Mouse (Mus musculus) cerebellum, adult 2 months (tissue): ENCODE measurements around the gene Cbx4. TPM values are rescaled to one million over a fixed set of nuclear protein-coding genes. Genes with fewer than 3 reads are reported as not detected.
"Not testable (repeated sequence)": the region's sequence is repeated elsewhere in the genome, so short reads cannot be mapped to it uniquely, and the experiment has no call there.

ENCODE experiments used
- DNase-seq, 2 experiments: peaks; one replicate each; pipeline ENCODE4 v3.0.0; 2021
- H3K27ac ChIP-seq: fragments of 200-500 bp; 2 replicates; pipeline ENCODE4 v1.5.1; 2012; ENCODE audit warnings: low read length, control low read depth, inconsistent platforms; ENCODE audit not compliant: insufficient read depth
- H3K27me3 ChIP-seq: fragments of 200-500 bp; 2 replicates; pipeline ENCODE4 v1.6.1; 2012; ENCODE audit warnings: inconsistent platforms, mild to moderate bottlenecking, low read length, moderate library complexity; ENCODE audit not compliant: control insufficient read depth, insufficient read depth
- H3K4me1 ChIP-seq: fragments of 200-500 bp; 2 replicates; pipeline ENCODE4 v1.6.1; 2011; ENCODE audit warnings: low read length; ENCODE audit not compliant: control insufficient read depth, insufficient read depth
- H3K4me3 ChIP-seq: fragments of 200-500 bp; replicated peaks from 2 replicates; pipeline ENCODE3; 2011; ENCODE audit warnings: mild to moderate bottlenecking, low read depth, low read length, control low read depth; ENCODE audit not compliant: insufficient read depth
- CTCF ChIP-seq: fragments of 200-500 bp; IDR thresholded peaks from 2 replicates; pipeline ENCODE4 v1.5.1; 2011; ENCODE audit warnings: low read depth, mild to moderate bottlenecking, control low read depth, low read length, moderate library complexity, borderline replicate concordance; ENCODE audit not compliant: insufficient read depth
- POLR2A ChIP-seq: fragments of 200-500 bp; IDR thresholded peaks from 2 replicates; pipeline ENCODE4 v1.6.1; 2011; ENCODE audit warnings: low read length, control low read depth, borderline replicate concordance; ENCODE audit not compliant: insufficient read depth
- WGBS: fragments of 180-500 bp; shearing (Covaris S2); methylation state at CpG from one replicate; pipeline ENCODE4 v1.1.7; 2018; 5-methylcytosine and 5-hydroxymethylcytosine counted together
- polyA plus RNA-seq: library from polyadenylated mRNA; depleted of rRNA; stranded (reverse); fragments of >200 nt; gene quantifications from 2 replicates; pipeline ENCODE4 v1.2.3, GENCODE M21; 2012

The Cbx4 gene
- polyA plus RNA-seq, 1 experiment: 50.1 TPM

GRCm38 (mm10) chr11:119105748-119106147 lies 19.7 kb upstream of the Cbx4 start:
- WGBS: 70% methylated on average over 8 of the region's 8 CpGs
- no peak for DNase-seq
- H3K27me3 ChIP-seq: no peaks in the 10 kb centered on the region
- no peak overlapping the region for H3K27ac ChIP-seq
- no peaks in the 10 kb centered on the region for H3K4me1 ChIP-seq
- H3K4me3 ChIP-seq: no peak overlapping the region
- TF ChIP-seq CTCF (no peak), POLR2A (no peak)

- TF ChIP-seq POLR2A (no peak), CTCF (no peak)
- H3K27me3 ChIP-seq: no peaks in the 10 kb centered on the region
- no peaks in the 10 kb centered on the region for H3K4me1 ChIP-seq
- 49% methylated on average over 7 of the region's 7 CpGs for WGBS
- H3K27ac ChIP-seq: no peak overlapping the region
- DNase-seq: no peak
- H3K4me3 ChIP-seq: no peak overlapping the region
These were observed 19.1 kb upstream of the Cbx4 start for GRCm38 (mm10) chr11:119105071-119105609.

DNA sequence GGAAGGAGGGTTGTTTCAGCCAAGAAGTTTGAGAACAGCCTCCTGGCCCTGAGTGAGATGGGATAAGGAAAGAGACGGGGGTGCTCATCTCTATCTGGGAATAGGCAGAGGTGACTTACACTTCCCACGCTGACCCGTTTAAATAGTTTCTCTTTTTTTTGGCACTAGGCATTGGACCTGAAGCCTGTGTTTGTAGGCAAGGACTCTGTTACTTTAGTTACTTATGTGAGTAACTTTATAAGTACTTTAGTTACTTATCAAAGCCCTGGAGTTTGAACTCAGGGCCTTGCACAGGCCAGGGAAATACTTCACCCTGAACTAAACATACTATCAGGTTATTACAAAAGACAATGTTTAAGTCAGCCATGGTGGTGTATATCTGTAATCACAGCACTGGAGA lies 18.0 kb upstream of the Cbx4 start:
- Histone ChIP-seq H3K27me3 (no peaks in the 10 kb centered on the region), H3K27ac (no peak overlapping the region)
- WGBS: 87% methylated on average over 3 of the region's 3 CpGs

GRCm38 (mm10) chr11:119100355-119100754 lies 14.3 kb upstream of the Cbx4 start:
- H3K27me3 ChIP-seq, H3K4me3 ChIP-seq, DNase-seq, H3K27ac ChIP-seq, H3K4me1 ChIP-seq: not testable (repeated sequence)
- WGBS: 82% methylated on average over 4 of the region's 4 CpGs

More for the DNA sequence above, 18.0 kb upstream of the Cbx4 start:
- Histone ChIP-seq H3K4me1 (no peaks in the 10 kb centered on the region), H3K4me3 (no peak overlapping the region)
- no peak for TF ChIP-seq CTCF
- TF ChIP-seq POLR2A: no peak
- no peak for DNase-seq

DNA sequence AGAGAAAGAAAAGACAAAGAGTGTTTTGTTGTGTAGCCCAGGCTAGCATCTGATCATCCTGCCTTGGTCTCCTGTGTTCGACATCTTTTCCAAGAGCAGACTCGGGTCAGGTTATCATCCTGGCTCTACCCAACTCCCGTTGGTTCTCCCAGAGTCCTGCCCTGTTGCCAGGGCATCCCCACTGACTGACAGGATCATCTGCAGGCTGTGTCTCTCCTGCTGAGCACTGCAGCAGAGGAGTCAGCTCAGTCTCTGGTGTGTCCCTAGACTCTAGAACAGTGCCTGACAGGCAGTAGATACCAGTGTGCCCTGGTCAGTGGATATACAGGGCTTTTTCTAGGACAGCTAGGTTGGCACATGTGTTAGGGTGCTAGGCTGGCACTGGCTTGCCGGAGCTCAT lies 12.2 kb upstream of the Cbx4 start:
- Histone ChIP-seq H3K4me3 (no peak overlapping the region), H3K27ac (no peak overlapping the region), H3K4me1 (no peaks in the 10 kb centered on the region), H3K27me3 (no peaks in the 10 kb centered on the region)
- TF ChIP-seq CTCF (no peak), POLR2A (no peak)
- 58% methylated on average over 4 of the region's 4 CpGs for WGBS
- no peak for DNase-seq

GRCm38 (mm10) chr11:119095441-119095840 lies 9.4 kb upstream of the Cbx4 start:
- WGBS: 72% methylated on average over 3 of the region's 3 CpGs
- DNase-seq: no peak
- TF ChIP-seq POLR2A (no peak), CTCF (no peak)
- H3K27me3 ChIP-seq: no peaks in the 10 kb centered on the region; the same call in 1 of the 2 replicates
- H3K4me3 ChIP-seq: no peak overlapping the region
- peaks cover 4% of the 10 kb centered on the region; the same call in 1 of the 2 replicates for H3K4me1 ChIP-seq
- no peak overlapping the region for H3K27ac ChIP-seq

DNA sequence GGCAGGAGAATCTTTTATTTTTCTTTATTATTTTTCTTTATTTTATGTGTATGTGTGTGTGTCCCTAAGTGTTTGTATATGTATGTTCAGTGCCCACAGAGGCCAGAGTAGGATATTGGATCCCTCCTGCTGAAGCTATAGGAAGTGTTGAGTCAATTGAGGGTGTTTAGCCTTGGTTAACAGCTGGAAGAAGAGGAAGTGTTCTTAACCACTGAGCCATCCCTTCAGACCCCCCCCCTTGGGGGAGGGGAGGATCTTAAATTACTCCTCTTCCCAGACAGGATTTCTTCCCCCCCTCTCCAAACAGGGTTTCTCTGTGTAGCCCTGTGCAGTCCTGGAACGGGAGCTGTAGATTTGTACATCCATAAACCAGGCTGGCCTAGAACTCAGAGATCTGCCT lies 7.3 kb upstream of the Cbx4 start:
- no peak for DNase-seq
- Histone ChIP-seq H3K27me3 (peaks cover 6% of the 10 kb centered on the region; the same call in 1 of the 2 replicates), H3K4me3 (no peak overlapping the region), H3K4me1 (peaks cover 7% of the 10 kb centered on the region; the same call in 1 of the 2 replicates), H3K27ac (no peak overlapping the region)
- WGBS: 88% methylated on average over 1 of the region's 1 CpGs
- TF ChIP-seq CTCF (no peak), POLR2A (no peak)

GRCm38 (mm10) chr11:119092286-119092685 lies 6.3 kb upstream of the Cbx4 start:
- peaks cover 7% of the 10 kb centered on the region; the same call in 1 of the 2 replicates for H3K4me1 ChIP-seq
- TF ChIP-seq CTCF (no peak), POLR2A (no peak)
- peaks cover 6% of the 10 kb centered on the region; the same call in 1 of the 2 replicates for H3K27me3 ChIP-seq
- no peak overlapping the region for H3K27ac ChIP-seq
- no peak overlapping the region for H3K4me3 ChIP-seq
- 86% methylated on average over 3 of the region's 3 CpGs for WGBS
- no peak for DNase-seq
